Mouse (Mus musculus) stomach, postnatal 0 days (tissue): ENCODE results near the gene Tuba4a.

Source experiments
- CTCF ChIP-seq: IDR thresholded peaks from 2 replicates; pipeline ENCODE4 v1.5.1; 2016; ENCODE audit warnings: antibody characterized with exemption, low read depth, mild to moderate bottlenecking, moderate library complexity
- EP300 ChIP-seq: optimal IDR thresholded peaks from 2 replicates; pipeline ENCODE3; 2016; ENCODE audit warnings: antibody characterized with exemption

DNA sequence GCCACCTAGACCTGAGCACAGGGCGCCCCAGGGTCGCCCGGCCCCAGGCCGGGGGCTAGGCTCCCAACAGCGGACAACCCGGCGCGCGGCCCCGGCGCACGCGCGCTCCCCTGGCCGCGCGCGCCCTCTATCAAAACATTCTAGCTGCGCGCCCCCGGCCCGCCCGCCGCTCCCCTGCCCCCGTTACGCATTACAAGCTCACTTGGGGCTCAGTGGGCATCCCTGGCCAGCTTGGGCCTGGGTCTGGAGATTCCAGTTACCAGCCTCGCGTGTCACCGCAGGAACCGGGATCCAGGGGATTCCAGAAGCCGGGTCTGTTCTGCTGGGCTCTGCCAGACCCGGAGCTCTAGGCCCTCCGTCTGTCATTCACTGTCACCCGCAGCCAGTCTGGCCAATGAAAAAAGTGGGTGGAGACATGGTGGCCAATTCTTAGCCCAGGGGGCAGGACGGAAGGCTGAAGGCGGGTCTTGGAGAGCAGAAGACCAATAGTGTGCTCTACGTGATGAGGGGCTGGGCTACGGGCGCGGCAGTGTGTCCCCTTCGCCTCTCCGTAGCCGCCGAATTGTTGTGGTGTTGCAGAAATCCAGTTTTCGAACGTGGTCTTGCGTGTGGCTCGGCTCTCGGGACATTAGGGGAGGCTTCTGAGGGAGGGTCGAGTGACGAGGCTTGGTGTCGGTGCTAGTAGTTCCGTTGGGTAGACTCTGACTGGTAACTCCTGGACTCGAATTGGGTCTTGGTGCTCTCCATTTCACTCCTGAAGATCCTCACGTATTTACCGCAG is 27.9 kb downstream of the Tuba4a start, which contains the start of the genes Ankzf1 and Atg9a:
- TF ChIP-seq EP300, result no peak
- peak; percentile 22; the same call in 1 of the 2 replicates for TF ChIP-seq CTCF
